Mouse (Mus musculus): ENCODE data around the gene Tk2.

Tk2 gene

GRCm38 (mm10) chr8:104219079-104219478 is 29.3 kb downstream of the Tk2 start:
- DNase-seq: peak; percentile 56 to 57

GRCm38 (mm10) chr8:104217601-104218000 is 30.8 kb downstream of the Tk2 start:
- no peak for DNase-seq

- no peak for DNase-seq
Observed at GRCm38 (mm10) chr8:104205292-104205691, 43.1 kb downstream of the Tk2 start.

- DNase-seq: no peak
Observed at GRCm38 (mm10) chr8:104202320-104202719, 46.0 kb downstream of the Tk2 start.

GRCm38 (mm10) chr8:104201622-104202021 is 46.7 kb downstream of the Tk2 start:
- DNase-seq: no peak

GRCm38 (mm10) chr8:104199802-104200201 is 48.6 kb downstream of the Tk2 start:
- no peak for DNase-seq

- DNase-seq: no peak
Observed at GRCm38 (mm10) chr8:104191496-104191895, 56.9 kb downstream of the Tk2 start.

- no peak for DNase-seq
Observed at GRCm38 (mm10) chr8:104190777-104191468, 57.4 kb downstream of the Tk2 start.

- no peak for DNase-seq
Observed at GRCm38 (mm10) chr8:104188459-104188858, 59.9 kb downstream of the Tk2 start.

- no peak for DNase-seq
Observed at GRCm38 (mm10) chr8:104187622-104188021, 60.7 kb downstream of the Tk2 start.

GRCm38 (mm10) chr8:104186827-104187226 is 61.5 kb downstream of the Tk2 start:
- no peak for DNase-seq

- no peak for DNase-seq
Observed at GRCm38 (mm10) chr8:104184905-104185304, 63.5 kb downstream of the Tk2 start.

- no peak for DNase-seq
Observed at GRCm38 (mm10) chr8:104177054-104177453, 71.3 kb downstream of the Tk2 start.

All from cerebellum, postnatal 10 days (tissue).